Mouse (Mus musculus) layer of hippocampus, adult 8-10 months (tissue): Measurements from ENCODE around the gene Ces1f. TPM values are rescaled to one million over a fixed set of nuclear protein-coding genes. Genes with fewer than 3 reads are reported as not detected.
"Not testable (repeated sequence)": the region's sequence is repeated elsewhere in the genome, so short reads cannot be mapped to it uniquely, and the experiment has no call there.

Experiments used
- DNase-seq, 2 experiments: peaks; one replicate each; pipeline ENCODE4 v3.0.0; 2022; ENCODE audit warnings: low spot score in 2 of 2
- total RNA-seq, 4 experiments: library from RNA; stranded (reverse); gene quantifications; 2 replicates each; pipeline ENCODE4 v1.2.4; 2022

Ces1f gene
- not detected for total RNA-seq

DNA sequence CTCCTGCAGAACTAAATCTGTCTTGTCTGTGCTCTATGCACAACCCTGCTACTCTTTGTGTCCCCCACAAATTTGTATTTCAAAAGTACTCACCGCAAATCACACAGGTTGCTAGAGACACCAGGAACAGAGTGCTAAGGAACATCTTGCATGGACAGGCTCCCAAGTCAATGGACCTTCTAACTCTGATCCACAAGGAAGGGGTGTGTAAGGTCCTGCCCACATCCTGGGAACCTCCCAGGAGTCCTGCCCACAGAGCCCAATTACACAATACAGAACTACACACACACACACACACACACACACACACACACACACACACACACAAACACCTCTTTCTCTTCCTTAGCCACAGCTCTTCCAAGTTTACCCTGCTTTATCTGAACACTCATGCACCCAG, at the start of gene Ces1f:
Gene Ces1f, minus strand, starts transcription at position 192 of the 400 bp plus-strand sequence.
- DNase-seq, result no peak

DNA sequence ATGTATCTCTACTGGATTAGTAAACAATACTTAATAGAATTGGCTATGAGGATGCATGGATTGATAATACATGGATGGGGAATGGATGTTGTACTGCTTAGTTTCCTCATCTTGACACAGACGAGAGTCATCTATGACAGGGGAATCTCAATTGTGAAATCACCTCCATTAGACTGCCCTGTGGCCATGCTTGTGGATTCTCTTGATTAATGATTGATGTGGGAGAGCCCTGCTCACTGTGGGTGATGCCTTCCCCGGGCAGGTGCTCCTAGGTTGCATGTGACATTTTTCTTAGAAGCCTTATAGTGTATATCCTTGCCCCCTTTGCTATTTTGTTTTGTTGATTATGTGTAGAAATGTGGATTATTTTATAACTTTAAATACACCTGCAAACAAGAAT, 45.6 kb upstream of the Ces1f start:
- DNase-seq, result no peak

GRCm38 (mm10) chr8:93317031-93317430, 37.5 kb upstream of the Ces1f start:
- DNase-seq, result no peak

GRCm38 (mm10) chr8:93315557-93315956, 36.0 kb upstream of the Ces1f start:
- no peak for DNase-seq

- DNase-seq, result no peak
Observed at GRCm38 (mm10) chr8:93283896-93284295, 4.3 kb upstream of the Ces1f start.

DNA sequence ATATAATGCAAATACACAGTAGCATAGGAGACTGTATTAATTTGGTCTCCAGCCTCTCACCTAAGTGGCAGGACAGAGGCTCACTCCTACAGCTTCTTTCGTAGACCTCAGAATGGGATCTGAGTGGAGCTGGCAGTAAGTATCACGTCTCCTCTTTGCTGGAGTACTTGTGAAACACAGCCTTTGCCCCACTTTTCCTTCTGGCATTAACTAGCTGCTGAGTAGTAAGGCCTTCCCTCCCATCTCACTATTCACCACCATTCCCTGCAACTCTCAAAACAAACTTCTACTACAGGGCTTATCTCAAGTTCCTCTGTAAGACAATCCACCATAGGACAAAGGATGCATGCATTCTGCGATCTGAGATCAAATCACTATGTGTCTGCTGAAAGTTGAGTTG, 2.8 kb upstream of the Ces1f start:
- no peak for DNase-seq

GRCm38 (mm10) chr8:93278176-93278805, 1.3 kb downstream of the Ces1f start:
- DNase-seq, result no peak

DNA sequence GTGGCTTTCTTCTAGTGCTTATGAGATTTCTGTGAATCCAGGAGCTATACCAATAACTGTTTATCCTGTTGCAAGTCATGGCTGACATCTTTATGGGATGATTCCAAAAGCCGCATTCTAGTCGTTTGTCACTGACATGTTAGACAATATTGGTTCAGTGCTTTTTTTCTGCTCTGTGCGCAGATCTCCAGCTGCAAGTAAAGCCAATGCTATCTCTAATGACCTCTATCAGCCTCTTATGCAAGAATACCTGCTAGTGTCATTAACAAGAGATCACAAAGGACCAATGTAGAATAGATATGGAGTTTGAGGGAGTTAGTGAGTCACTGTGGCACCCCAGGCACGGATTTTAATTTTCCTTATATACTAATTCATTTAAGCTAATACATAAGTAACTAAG, 4.9 kb downstream of the Ces1f start:
- no peak for DNase-seq

DNA sequence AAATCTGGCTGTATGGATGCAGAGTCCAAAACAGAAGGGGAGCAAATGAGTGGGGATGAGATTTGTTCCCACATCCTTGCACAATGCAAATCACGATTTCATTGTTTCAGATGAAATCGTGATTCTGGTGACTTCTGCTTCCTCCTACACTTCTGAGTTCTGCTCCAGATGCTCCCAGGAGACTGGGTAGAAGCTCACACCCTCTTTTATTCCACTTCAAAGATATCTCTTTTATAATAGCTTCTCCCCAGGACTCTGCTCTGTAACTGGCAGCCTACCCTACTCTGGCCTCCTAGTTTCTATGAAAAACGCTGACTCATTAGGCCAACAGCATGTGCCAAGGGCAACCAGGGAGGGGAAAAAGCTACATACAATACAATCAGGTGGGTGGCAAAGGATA, 6.2 kb downstream of the Ces1f start:
- DNase-seq, result peak; percentile 10 to 25

- no peak for DNase-seq
Observed at GRCm38 (mm10) chr8:93272686-93273085, 6.9 kb downstream of the Ces1f start.

GRCm38 (mm10) chr8:93261436-93261835, 18.1 kb downstream of the Ces1f start:
- DNase-seq, result no peak

DNA sequence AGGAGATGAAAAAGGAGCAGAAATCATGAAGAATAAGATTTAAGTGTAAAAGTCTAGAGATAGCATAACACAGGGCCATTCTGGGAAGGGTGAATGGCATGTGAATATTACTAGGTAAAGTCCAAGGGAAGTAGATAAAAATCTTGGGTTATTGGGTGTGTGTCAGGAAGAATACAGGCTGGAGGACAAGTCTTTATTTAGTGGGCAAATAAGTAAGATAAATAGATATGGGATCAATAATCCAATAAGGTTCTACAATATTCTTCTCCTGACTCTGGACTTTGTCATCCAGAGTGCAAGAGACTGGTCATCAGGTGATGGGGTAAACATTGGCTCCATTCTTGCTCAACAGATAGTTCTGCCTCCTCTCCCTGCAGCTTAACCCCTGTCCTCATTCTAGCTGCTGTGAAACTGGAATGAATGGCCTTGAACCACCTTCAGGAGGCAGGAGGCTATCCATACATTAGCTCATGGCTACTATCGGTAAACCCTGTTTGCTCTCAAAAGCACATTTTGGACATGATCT, 27.1 kb downstream of the Ces1f start:
- no peak for DNase-seq

DNA sequence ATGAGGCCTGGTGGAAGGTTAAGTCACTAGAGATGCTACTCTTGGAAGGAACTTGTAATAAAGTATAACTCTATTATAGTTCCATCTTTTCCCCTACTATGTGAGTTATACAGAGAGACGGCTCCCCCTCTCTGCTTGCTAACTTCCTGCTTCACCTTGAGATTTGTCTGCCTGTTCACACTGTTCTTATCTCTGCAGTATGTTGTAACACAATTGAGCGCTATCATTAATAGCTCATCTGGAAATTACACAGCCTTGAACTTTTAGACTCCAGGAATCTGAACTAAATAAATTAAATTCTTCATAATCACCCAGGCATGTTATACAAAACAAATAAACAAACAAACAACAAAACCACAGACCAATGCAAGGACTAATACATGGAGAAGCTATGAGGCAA, 33.5 kb downstream of the Ces1f start:
- DNase-seq, result no peak

- DNase-seq, result no peak
Observed at GRCm38 (mm10) chr8:93239884-93240283, 39.7 kb downstream of the Ces1f start.

DNA sequence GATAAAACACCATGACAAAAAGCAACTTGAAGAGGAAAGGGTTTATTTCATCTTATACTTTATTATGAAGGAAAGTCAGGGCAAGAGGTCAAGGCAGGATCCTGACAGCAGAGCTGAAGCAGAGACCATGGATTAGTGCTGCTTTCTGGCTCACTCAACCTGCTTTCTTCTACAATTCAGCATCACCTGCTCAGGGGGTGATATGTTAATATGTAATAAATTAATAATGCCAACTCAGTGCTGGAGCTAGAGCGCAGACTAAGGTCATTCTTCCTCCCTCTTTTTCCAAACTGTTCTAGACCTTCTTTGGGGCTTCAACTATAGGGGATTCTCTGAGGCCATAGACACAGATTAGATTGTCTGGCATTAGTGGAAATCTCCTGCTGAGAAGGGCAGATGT, 43.9 kb downstream of the Ces1f start:
- DNase-seq, result no peak

GRCm38 (mm10) chr8:93234706-93235105, 44.8 kb downstream of the Ces1f start:
- DNase-seq, result no peak

DNA sequence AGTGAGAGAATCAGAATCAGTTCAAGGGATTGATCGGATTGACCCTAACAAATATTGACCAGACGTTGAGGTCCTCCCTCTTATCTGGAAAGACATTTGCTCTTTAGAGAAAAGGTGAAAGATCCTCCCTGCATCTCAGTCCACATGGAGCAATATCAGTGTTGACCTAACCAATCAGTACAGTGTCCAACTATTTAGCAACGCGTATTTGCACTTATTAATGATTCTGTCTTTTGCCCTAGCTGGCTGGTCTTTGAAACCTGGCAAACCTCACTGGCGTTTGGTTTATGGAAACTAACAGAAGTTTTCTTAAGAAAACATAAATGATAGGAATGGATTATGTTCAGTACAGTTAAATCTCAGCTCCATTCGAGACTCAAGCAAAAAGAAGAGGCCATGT, 45.5 kb downstream of the Ces1f start:
- DNase-seq, result no peak

GRCm38 (mm10) chr8:93229446-93229845, 50.1 kb downstream of the Ces1f start, which contains the start of gene Ces1e:
TSS of gene Ces1e (minus strand) at chr8:93229619.
- DNase-seq, result no peak

- DNase-seq, result no peak
Observed at GRCm38 (mm10) chr8:93228673-93229370, 50.7 kb downstream of the Ces1f start.

DNA sequence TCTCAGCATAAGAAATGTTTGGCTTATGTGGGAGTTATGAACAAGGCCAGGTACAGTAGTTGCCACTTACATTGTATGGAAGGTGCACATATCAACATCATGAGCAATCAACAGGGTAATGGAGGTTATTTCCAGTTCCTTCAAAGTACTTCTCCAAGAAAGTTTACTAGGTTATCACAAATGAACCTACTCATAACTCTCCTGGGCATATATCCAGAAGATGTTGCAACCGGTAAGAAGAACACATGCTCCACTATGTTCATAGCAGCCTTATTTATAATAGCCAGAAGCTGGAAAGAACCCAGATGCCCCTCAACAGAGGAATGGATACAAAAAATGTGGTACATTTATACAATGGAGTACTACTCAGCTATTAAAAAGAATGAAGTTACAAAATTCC, 53.1 kb downstream of the Ces1f start:
- DNase-seq, result not testable (repeated sequence)

DNA sequence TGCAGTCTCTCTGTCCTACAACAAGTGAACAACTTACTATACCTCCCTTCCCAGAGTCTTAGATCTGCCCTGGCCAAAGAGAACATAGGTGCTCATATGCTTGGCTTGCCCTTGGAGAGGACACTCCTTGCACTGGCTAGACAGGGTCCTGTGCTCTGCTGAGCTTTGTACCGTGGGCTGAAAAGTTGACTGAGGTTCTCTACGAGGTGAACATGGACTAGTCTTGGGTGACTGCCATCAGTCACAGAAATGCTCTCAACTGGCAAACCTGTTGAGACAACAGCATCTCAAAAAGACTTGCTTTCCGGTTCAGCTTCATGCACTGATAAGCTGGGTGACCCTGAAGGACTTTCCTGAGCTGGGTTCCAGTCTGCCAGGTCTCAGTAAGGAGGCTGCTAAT, 57.7 kb downstream of the Ces1f start:
- no peak for DNase-seq

DNA sequence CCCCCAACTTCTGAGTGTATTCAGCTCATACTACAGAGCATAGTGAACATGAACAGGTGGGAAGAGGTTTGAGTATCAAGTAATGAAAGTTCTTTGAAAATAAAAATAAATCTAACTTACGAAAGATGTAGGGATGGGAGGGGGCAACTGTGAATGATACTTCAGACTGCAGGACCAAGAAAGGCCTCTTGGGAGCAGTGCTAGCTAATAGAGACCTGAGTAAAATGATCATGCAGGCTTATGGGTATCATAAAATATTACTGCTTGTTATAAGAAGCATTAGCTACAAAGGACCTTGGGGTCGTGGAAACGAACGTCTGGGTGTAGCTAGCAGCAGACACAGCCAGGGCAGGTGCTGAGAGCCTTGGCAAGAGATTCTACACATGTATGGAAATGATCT, 61.7 kb downstream of the Ces1f start:
- DNase-seq, result no peak

- DNase-seq, result no peak
Observed at GRCm38 (mm10) chr8:93217375-93217774, 62.2 kb downstream of the Ces1f start.
